ENCODE assay signal across 20 mouse cellular contexts in the genomic region with DNA sequence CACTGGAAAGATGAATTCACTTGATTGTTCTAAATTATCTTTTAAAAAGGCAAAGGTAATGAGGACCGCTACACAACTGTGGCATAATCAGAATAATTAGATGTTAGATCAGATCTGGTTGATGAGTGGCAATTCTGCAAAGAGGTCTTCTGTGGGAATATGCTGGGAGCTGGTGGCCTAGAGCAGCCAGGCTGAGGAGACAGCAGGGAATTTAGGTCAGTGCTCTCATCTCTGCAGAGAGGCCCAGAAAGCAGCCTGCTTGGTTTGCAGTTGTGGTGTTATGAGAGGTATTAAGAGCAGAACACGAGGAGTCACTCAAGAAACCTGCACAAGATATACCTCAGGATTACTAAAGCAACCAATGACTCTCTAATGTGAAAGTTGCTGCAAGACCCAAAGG.
"Had no signal": no experiment of that assay in that cellular context is flagged by ENCODE, and none has a peak within 500 bp of the region (broad histone marks: within the 10 kb centered on the region; RNA-seq: fewer than 3 reads in every experiment).

No protein-coding gene starts in this region.

- H3K4me1 ChIP-seq: liver, embryonic 13.5 days; lung, embryonic 15.5 days; megakaryocyte, embryonic 14.5 days had no signal

- H3K4me3 ChIP-seq: limb, embryonic 12.5 days; liver, embryonic 13.5 days; lung, embryonic 15.5 days; megakaryocyte, embryonic 14.5 days; midbrain, embryonic 15.5 days; neural tube, embryonic 13.5 days had no signal

- ATAC-seq: liver, postnatal 0 days; midbrain, embryonic 15.5 days had no signal

- H3K9ac ChIP-seq: limb, embryonic 12.5 days; liver, embryonic 13.5 days; liver, postnatal 0 days; lung, embryonic 15.5 days; midbrain, embryonic 15.5 days; neural tube, embryonic 13.5 days had no signal

- H3K27ac ChIP-seq: kidney, postnatal 0 days; limb, embryonic 12.5 days; liver, embryonic 13.5 days; lung, embryonic 15.5 days; macrophage; midbrain, embryonic 15.5 days; neural tube, embryonic 13.5 days had no signal

- H3K9me3 ChIP-seq: limb, embryonic 12.5 days; liver, embryonic 13.5 days; lung, embryonic 15.5 days; megakaryocyte, embryonic 14.5 days; midbrain, embryonic 15.5 days; neural tube, embryonic 13.5 days had no signal

- H3K27me3 ChIP-seq: limb, embryonic 12.5 days; liver, embryonic 13.5 days; lung, embryonic 15.5 days; megakaryocyte, embryonic 14.5 days; midbrain, embryonic 15.5 days; neural tube, embryonic 13.5 days had no signal

- H3K4me2 ChIP-seq: limb, embryonic 12.5 days; liver, embryonic 13.5 days; lung, embryonic 15.5 days; midbrain, embryonic 11.5 days; midbrain, embryonic 15.5 days; neural tube, embryonic 13.5 days had no signal

- H3K36me3 ChIP-seq: limb, embryonic 12.5 days; liver, embryonic 13.5 days; lung, embryonic 15.5 days; midbrain, embryonic 15.5 days; neural tube, embryonic 13.5 days had no signal

- DNase-seq: kidney, adult 9 months; kidney, postnatal 36 days; layer of hippocampus, adult 9-11 months; layer of hippocampus, postnatal 36 days; liver; liver, embryonic 13.5 days; liver, postnatal 0 days; lung, postnatal 14 days; right cerebral cortex, adult 18-20 months; right cerebral cortex, postnatal 25 days; thymus, adult 2 months; thymus, postnatal 36 days had no signal
